Mouse (Mus musculus) naive thymus-derived CD4-positive, alpha-beta T cell, adult 2 months (primary cell): ENCODE data around the gene A930033H14Rik.
A peak's percentile ranks its signal among the peaks of the same experiment; 100 is the strongest.

ENCODE experiments used
- DNase-seq: peaks from one replicate; pipeline ENCODE4 v3.0.0-alpha.2; 2011; ENCODE audit warnings: low read depth

A930033H14Rik gene

DNA sequence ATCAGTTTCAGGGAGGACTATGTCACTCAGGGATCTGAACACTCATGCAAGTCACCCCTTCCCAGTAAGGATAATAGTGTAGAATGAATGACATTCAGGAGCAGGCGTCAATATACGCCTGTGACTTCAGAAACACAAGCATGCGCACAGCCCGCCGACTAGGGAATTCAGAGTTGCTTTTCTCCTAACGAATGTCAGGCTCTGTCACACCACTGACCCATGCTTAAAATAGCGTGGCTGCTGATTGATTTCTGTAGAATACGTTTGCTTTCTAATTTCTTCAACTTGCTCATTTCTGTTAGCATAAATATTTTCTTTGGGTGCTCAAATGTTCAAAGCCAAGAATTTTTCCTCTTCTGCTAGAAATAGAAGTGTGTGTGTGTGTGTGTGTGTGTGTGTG is 13.1 kb upstream of the A930033H14Rik start:
- DNase-seq, result no peak

GRCm38 (mm10) chr10:69225471-69225870 is 12.6 kb upstream of the A930033H14Rik start:
- no peak for DNase-seq

GRCm38 (mm10) chr10:69224276-69224675 is 11.4 kb upstream of the A930033H14Rik start:
- DNase-seq, result no peak

- DNase-seq, result no peak
Observed at GRCm38 (mm10) chr10:69223232-69223631, 10.3 kb upstream of the A930033H14Rik start.

DNA sequence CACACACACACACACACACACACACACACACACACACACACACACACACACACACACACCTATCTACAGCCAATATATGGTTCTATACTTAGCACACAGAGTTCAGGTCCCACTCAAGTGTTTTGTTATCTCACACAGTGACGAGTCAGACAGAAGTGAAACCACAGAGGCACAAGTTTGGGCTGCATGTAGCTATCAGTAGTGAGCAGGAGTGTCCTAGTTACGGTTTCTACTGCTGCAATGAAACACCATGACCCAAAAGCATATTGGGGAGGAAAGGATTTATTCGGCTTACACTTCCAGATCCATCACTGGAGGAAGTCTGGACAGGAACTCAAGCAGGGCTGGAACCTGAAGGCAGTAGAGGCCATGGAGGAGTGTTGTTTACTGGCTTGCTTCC is 9.1 kb upstream of the A930033H14Rik start:
- DNase-seq, result no peak

DNA sequence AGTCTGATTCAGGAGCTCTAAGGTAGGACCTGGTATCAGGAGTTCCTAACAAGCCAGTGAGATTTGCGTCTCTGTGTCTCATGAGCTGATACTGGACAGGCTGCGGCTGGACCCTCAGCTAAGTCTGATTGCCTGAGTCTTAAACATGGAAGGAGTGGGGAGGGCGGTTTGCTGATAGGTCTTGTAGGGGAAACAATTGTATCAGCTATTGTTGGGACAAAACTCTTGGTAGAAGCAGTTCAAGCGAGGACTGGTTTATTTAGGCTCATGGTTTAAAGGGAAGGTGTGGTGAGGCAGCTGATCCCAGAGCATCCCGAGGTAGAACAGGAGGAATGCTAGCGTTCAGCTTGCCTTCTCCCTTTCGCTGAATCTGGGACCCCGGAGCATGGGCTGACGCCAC is 8.2 kb upstream of the A930033H14Rik start:
- DNase-seq, result no peak

GRCm38 (mm10) chr10:69220296-69220695 is 7.4 kb upstream of the A930033H14Rik start:
- DNase-seq, result no peak

GRCm38 (mm10) chr10:69219289-69219626 is 6.4 kb upstream of the A930033H14Rik start:
- no peak for DNase-seq

- DNase-seq, result no peak
Observed at GRCm38 (mm10) chr10:69218458-69219288, 5.8 kb upstream of the A930033H14Rik start.

GRCm38 (mm10) chr10:69217127-69217690 is 4.3 kb upstream of the A930033H14Rik start:
- no peak for DNase-seq

DNA sequence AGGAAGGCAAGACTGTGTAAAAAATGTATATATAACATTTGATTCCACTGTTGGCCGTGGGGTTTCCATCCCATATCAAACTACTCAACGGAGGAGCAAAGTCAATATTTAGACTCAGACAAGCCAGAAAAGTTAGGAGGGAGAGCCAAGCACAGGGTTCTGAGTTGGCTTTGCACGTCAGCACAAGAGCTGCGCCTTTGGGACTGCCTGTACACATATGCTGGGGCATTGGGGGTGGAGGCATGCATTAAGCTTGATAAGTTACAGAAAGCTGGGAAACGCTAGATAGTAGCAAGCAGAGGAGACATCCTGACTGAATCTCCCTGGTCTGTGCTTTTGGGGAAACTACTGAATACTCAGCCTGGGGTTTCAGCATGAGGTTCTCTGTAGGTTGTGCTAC is 1.1 kb upstream of the A930033H14Rik start:
- DNase-seq, result no peak

GRCm38 (mm10) chr10:69213451-69213877 is 566 bp upstream of the A930033H14Rik start:
- peak; percentile 2 for DNase-seq

DNA sequence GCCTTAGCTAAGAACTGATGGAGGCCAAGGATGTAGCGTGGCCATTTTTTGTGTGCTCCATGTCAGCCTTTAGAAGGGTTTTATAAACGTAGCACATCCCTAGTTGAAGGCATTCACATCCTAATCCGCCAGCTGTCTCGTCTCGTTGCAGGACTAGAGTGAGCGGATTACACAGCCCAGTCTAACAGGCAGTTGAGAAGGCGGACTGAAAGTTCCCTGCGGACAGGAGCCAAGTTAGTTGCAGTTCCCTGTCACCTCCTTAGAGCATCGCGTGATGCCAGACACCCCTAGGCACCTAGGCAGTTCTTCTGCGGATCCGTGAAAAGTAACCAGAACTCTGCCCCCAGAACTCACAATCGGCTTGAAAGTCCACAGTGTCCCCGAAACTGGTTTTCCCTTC is 922 bp downstream of the A930033H14Rik start:
- no peak for DNase-seq

GRCm38 (mm10) chr10:69211560-69211959 is 1.3 kb downstream of the A930033H14Rik start:
- no peak for DNase-seq

GRCm38 (mm10) chr10:69210659-69211058 is 2.2 kb downstream of the A930033H14Rik start:
- DNase-seq, result no peak

GRCm38 (mm10) chr10:69210006-69210405 is 2.9 kb downstream of the A930033H14Rik start:
- DNase-seq, result no peak

- no peak for DNase-seq
Observed at GRCm38 (mm10) chr10:69208705-69209104, 4.2 kb downstream of the A930033H14Rik start.

DNA sequence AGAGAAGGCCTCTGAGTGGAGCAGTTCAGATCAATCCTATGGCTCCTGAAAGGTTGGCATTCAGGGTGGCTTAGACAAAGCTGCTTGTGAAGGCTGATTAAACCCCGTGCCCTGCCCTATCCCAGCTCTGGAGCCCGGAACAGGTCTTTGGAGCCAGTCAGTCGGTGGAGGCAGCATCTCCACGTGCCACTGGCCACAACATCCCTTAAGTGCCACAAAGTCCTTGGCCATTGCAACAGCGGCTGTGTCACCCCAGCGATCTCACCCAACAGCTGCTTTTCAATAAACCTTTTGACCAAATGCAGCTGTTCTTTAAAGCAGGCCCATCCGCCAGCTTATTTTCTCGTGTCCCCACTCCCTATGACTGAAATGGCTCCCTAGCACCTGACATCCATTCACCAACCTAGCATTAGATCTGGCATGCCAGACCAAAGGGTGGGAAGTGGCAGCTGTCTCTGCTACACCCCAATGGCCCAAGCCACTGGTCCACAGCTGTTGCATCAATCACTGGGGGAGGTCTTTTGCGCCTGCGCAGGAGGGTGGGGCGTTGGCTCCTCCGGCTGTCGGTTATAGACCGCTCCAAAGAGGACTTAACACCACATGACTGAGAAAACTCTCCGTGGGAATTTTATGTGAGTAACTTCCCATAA is 4.8 kb downstream of the A930033H14Rik start:
- DNase-seq, result no peak

- DNase-seq, result no peak
Observed at GRCm38 (mm10) chr10:69207481-69207880, 5.4 kb downstream of the A930033H14Rik start.

DNA sequence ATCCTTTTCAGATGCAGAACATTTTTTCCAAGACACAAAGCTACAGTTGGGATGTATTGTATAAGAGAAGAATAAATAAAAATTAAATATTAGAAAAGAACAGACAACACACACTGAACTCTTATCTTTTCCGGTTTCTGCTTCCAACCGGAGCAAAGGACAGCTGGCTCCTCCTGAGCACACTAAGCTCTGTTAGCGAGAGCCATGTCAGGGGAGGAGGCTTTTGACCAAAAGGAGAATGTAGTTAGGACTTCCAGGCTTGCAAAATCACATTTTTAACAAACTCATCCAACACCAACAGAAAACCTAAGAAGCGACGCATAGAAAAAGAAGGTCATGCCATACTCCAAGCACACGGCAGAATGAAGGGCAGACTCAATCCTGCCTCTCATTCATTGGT is 6.8 kb downstream of the A930033H14Rik start:
- DNase-seq, result no peak

- no peak for DNase-seq
Observed at GRCm38 (mm10) chr10:69204677-69205400, 8.1 kb downstream of the A930033H14Rik start.

DNA sequence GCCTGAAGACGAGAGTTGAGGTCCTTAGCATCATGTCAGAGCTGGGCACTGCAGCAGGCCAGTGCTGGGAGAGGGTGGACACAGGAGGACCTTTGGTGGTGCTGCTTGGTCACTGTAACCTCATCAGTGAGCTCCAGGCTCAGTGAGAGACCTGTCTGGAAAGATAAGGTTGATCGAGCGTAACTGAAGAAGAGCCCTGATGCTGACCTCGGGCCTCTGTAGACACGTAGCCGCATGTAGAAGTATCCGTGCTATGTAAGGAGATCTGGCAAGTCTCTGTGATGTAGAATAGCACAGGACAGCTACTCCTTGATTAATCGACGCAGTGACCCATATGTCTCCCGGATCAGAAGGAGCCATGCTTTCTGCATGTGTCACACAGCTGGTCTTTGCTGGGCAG is 19.2 kb downstream of the A930033H14Rik start:
- no peak for DNase-seq

GRCm38 (mm10) chr10:69192266-69192665 is 20.6 kb downstream of the A930033H14Rik start:
- no peak for DNase-seq
